28 mouse cellular contexts compared by ENCODE assay signal in the genomic region with DNA sequence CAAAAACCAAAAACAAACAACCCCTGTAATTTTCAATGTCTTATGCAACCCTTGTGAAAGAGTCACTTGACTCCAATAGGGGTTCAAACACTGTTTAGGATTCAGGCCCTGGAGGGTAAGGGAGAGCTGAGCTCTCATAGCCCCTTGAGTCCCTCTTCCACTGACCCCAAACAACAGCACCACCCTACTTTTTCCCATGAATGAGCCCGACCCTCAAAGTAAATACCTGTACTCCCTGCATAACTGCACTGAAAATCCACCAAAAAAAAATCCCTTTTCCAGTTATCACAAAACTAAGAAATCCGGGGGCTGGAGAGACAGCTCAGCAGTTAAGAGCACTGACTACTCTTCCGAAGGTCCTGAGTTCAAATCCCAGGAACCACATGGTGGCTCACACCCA. TPM values are rescaled to one million over a fixed set of nuclear protein-coding genes. Genes with fewer than 3 reads are reported as not detected.
"Had no signal": no experiment of that assay in that cellular context is flagged by ENCODE, and none has a peak within 500 bp of the region (broad histone marks: within the 10 kb centered on the region; RNA-seq: fewer than 3 reads in every experiment).

No protein-coding gene starts in this region.

- H3K4me2 ChIP-seq: lung, embryonic 15.5 days; midbrain, embryonic 11.5 days; midbrain, embryonic 13.5 days; midbrain, embryonic 15.5 days; neural tube, embryonic 13.5 days; neural tube, embryonic 15.5 days; stomach, embryonic 15.5 days had no signal

- ATAC-seq: lung, postnatal 0 days; midbrain, embryonic 13.5 days; midbrain, embryonic 15.5 days had no signal

- H3K27ac ChIP-seq: liver, embryonic 14.5 days; lung, embryonic 15.5 days; macrophage; midbrain, embryonic 13.5 days; midbrain, embryonic 15.5 days; neural tube, embryonic 13.5 days; neural tube, embryonic 15.5 days; stomach, embryonic 15.5 days had no signal

- H3K9ac ChIP-seq: liver, embryonic 14.5 days; lung, embryonic 15.5 days; midbrain, embryonic 13.5 days; midbrain, embryonic 15.5 days; neural tube, embryonic 13.5 days; neural tube, embryonic 15.5 days; stomach, embryonic 15.5 days had no signal

- H3K36me3 ChIP-seq: midbrain, embryonic 15.5 days; neural tube, embryonic 15.5 days had no signal

- H3K9me3 ChIP-seq: lung, embryonic 15.5 days; midbrain, embryonic 13.5 days; midbrain, embryonic 15.5 days; neural tube, embryonic 13.5 days; neural tube, embryonic 15.5 days; stomach, embryonic 15.5 days had no signal

- H3K4me3 ChIP-seq: lung, embryonic 15.5 days; megakaryocyte, embryonic 14.5 days; midbrain, embryonic 13.5 days; midbrain, embryonic 15.5 days; neural tube, embryonic 13.5 days; neural tube, embryonic 15.5 days; stomach, embryonic 15.5 days had no signal

- DNase-seq: lung, adult 2 months; lung, postnatal 14 days; right cerebral cortex, adult 18-20 months; right cerebral cortex, postnatal 25 days; right cerebral cortex, postnatal 4 days; spleen, adult 18-20 months; thymus, adult 18-20 months; thymus, postnatal 14 days; thymus, postnatal 4 days had no signal

- H3K27me3 ChIP-seq: stomach, embryonic 15.5 days had no signal

RNA-seq across cellular contexts. Expression of gene Hspa1b, which starts 3.2 kb away (rescaled TPM):
- polyA plus RNA-seq: liver, embryonic 16.5 days had no signal

RNA-seq across cellular contexts. Expression of gene Gm20481, which starts 13.8 kb away (rescaled TPM):
- total RNA-seq: megakaryocyte progenitor cell, adult 5-6 weeks; midbrain, postnatal 0 days; monocyte, adult 5-6 weeks had no signal
- polyA plus RNA-seq: liver, embryonic 14.5 days; liver, embryonic 16.5 days; lung, adult 2 months; lung, embryonic 15.5 days; lung, postnatal 0 days; macrophage; midbrain, embryonic 11.5 days; midbrain, embryonic 13.5 days; midbrain, embryonic 15.5 days; midbrain, postnatal 0 days; neural tube, embryonic 11.5 days; neural tube, embryonic 13.5 days; neural tube, embryonic 15.5 days; small intestine, adult 2 months; stomach, embryonic 15.5 days; thymus, postnatal 0 days; urinary bladder, adult 2 months had no signal

RNA-seq across cellular contexts. Expression of gene Hspa1l, which starts 16.6 kb away (rescaled TPM):
- total RNA-seq: megakaryocyte progenitor cell, adult 5-6 weeks had no signal
